Mouse (Mus musculus): ENCODE results near the gene Slco2a1.

DNA sequence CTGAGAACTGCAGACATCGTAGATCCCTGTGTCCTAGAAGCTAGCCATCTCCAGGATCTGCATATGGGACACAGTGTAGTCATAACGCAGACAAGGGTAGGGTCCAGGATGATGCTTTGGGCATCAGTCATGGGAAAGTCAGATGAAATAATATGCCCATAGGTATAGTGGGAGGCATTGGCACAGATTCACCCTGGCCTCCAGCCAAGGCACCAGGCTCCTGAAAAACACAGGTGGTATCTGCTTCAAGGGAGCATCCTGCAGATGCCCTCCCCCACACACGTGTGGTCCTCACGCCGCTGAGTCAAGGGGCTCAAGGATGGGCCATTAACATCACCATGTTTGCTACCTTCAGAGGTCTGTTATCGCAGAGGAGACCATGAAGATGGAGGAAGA lies 83.7 kb downstream of the Slco2a1 start:
- TF ChIP-seq POLR2A (IDR thresholded peaks at IDR 0.05; ENCODE audit: borderline replicate concordance, low read depth, low read length) (no peak), CTCF (IDR thresholded peaks at IDR 0.05; ENCODE audit: low read depth, low read length) (no peak)
